Mouse (Mus musculus) embryonic fibroblast, embryonic 13.5 days (primary cell): Measurements from ENCODE around the gene Lrsam1. TPM values are rescaled to one million over a fixed set of nuclear protein-coding genes. Genes with fewer than 3 reads are reported as not detected.

Source experiments
- H3K27ac ChIP-seq: 2 replicates; pipeline ENCODE4 v1.5.1; 2012; ENCODE audit warnings: low read length, control low read depth, inconsistent platforms; ENCODE audit not compliant: insufficient read depth
- H3K4me1 ChIP-seq: 2 replicates; pipeline ENCODE4 v1.6.1; 2011; ENCODE audit warnings: low read length; ENCODE audit not compliant: control insufficient read depth, insufficient read depth
- H3K4me3 ChIP-seq: 2 replicates; pipeline ENCODE4 v1.5.1; 2011; ENCODE audit warnings: mild to moderate bottlenecking, control low read depth, low read length; ENCODE audit not compliant: insufficient read depth
- CTCF ChIP-seq: IDR thresholded peaks from 2 replicates; pipeline ENCODE4 v1.5.1; 2011; ENCODE audit warnings: mild to moderate bottlenecking, control low read depth, low read length, moderate library complexity, borderline replicate concordance; ENCODE audit not compliant: insufficient read depth
- POLR2A ChIP-seq: IDR thresholded peaks from 2 replicates; pipeline ENCODE4 v1.6.1; 2011; ENCODE audit warnings: low read depth, mild to moderate bottlenecking, control low read depth, low read length, moderate library complexity
- polyA plus RNA-seq: library from polyadenylated mRNA; stranded (reverse); fragments of >200 nt; gene quantifications from 2 replicates; pipeline ENCODE4 v1.2.4, GENCODE M21; 2011; ENCODE audit warnings: low read depth; ENCODE audit not compliant: missing spikeins, insufficient read length

Lrsam1 gene
- polyA plus RNA-seq, 1 experiment, result 15.3 TPM

GRCm38 (mm10) chr2:32904637-32905036 is 56.8 kb downstream of the Lrsam1 start:
- TF ChIP-seq POLR2A (no peak), CTCF (no peak)
- H3K27ac ChIP-seq, result no peak overlapping the region

GRCm38 (mm10) chr2:32903470-32903869 is 57.9 kb downstream of the Lrsam1 start:
- H3K4me1 ChIP-seq, result peaks cover 10% of the 10 kb centered on the region
- TF ChIP-seq CTCF (no peak), POLR2A (no peak)
- no peak overlapping the region for H3K27ac ChIP-seq
- H3K4me3 ChIP-seq, result no peak overlapping the region

More at GRCm38 (mm10) chr2:32904637-32905036, 56.8 kb downstream of the Lrsam1 start:
- Histone ChIP-seq H3K4me3 (no peak overlapping the region), H3K4me1 (peaks cover 10% of the 10 kb centered on the region)

GRCm38 (mm10) chr2:32902126-32902525 is 59.3 kb downstream of the Lrsam1 start:
- H3K4me1 ChIP-seq, result peaks cover 11% of the 10 kb centered on the region
- no peak overlapping the region for H3K4me3 ChIP-seq
- TF ChIP-seq CTCF (no peak), POLR2A (no peak)
- no peak overlapping the region for H3K27ac ChIP-seq

- TF ChIP-seq CTCF, result no peak
- TF ChIP-seq POLR2A, result no peak
- Histone ChIP-seq H3K4me3 (no peak overlapping the region), H3K4me1 (peaks cover 23% of the 10 kb centered on the region), H3K27ac (no peak overlapping the region)
Measured at GRCm38 (mm10) chr2:32898983-32899382, 62.4 kb downstream of the Lrsam1 start.

GRCm38 (mm10) chr2:32896507-32897147 is 64.8 kb downstream of the Lrsam1 start:
- Histone ChIP-seq H3K27ac (peak overlapping the region; percentile 86), H3K4me3 (no peak overlapping the region), H3K4me1 (peaks cover 18% of the 10 kb centered on the region)
- TF ChIP-seq CTCF (no peak), POLR2A (no peak)

GRCm38 (mm10) chr2:32895606-32896106 is 65.8 kb downstream of the Lrsam1 start:
- TF ChIP-seq CTCF (no peak), POLR2A (no peak)
- no peak overlapping the region for H3K4me3 ChIP-seq
- peaks cover 18% of the 10 kb centered on the region for H3K4me1 ChIP-seq
- H3K27ac ChIP-seq, result peak overlapping the region; percentile 86

- TF ChIP-seq CTCF (no peak), POLR2A (no peak)
- Histone ChIP-seq H3K4me3 (no peak overlapping the region), H3K4me1 (peaks cover 18% of the 10 kb centered on the region), H3K27ac (peak overlapping the region; percentile 2; the same call in 1 of the 2 replicates)
Measured at GRCm38 (mm10) chr2:32894097-32894496, 67.3 kb downstream of the Lrsam1 start.

GRCm38 (mm10) chr2:32892490-32892889 is 68.9 kb downstream of the Lrsam1 start:
- Histone ChIP-seq H3K4me1 (peaks cover 22% of the 10 kb centered on the region), H3K27ac (no peak overlapping the region), H3K4me3 (no peak overlapping the region)
- no peak for TF ChIP-seq POLR2A

- TF ChIP-seq CTCF (no peak), POLR2A (no peak)
- Histone ChIP-seq H3K27ac (no peak overlapping the region), H3K4me1 (peaks cover 17% of the 10 kb centered on the region), H3K4me3 (no peak overlapping the region)
Measured at GRCm38 (mm10) chr2:32891278-32891677, 70.1 kb downstream of the Lrsam1 start.

- Histone ChIP-seq H3K4me3 (no peak overlapping the region), H3K4me1 (peaks cover 14% of the 10 kb centered on the region), H3K27ac (no peak overlapping the region)
- TF ChIP-seq POLR2A, result no peak
- no peak for TF ChIP-seq CTCF
Measured at GRCm38 (mm10) chr2:32890280-32890679, 71.1 kb downstream of the Lrsam1 start.
